Mouse (Mus musculus) skeletal muscle tissue, adult 2 months (tissue): ENCODE measurements around the gene Fat4.

ENCODE experiments used
- DNase-seq: peaks from one replicate; pipeline ENCODE4 v3.0.0-alpha.2; 2012; ENCODE audit warnings: low read depth, low spot score

The Fat4 gene

DNA sequence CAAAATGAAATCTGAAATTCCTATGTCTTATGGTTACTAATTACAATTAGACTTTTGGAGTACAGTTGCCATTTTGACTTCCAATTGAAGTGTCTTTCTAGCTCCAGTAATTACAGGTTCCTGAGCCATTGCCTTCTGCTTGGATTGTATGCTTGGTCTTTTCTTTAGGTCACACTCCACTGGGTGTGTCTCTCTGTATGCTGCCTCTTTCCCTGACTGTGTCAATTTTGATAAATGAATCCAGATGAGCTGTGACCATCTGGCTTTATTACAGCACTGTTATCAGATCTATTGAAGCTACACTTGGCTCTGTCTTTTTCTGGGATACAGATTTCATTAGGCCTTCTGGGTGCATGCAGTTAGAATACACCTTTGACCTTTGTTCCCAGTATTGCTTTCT lies 80.7 kb downstream of the Fat4 start:
- no peak for DNase-seq

DNA sequence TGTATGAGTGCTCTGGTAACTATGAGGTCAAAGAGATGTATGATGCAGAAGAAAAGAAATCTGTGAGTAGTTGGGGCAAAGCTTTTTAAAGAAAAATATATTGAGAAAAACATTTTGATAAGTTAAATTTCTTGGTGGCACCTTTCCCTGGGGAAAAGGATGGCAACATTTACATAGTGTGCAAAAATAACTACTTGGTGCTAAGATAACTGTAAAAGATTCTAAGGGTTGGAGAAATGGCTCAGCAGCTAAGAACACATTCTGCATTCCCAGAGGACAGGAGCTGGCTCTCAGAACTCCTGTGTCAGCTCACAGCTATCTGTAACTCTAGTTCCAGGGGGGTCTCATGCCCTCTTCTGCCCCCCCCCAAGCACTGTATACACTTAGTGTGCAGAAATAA lies 99.6 kb downstream of the Fat4 start:
- no peak for DNase-seq

DNA sequence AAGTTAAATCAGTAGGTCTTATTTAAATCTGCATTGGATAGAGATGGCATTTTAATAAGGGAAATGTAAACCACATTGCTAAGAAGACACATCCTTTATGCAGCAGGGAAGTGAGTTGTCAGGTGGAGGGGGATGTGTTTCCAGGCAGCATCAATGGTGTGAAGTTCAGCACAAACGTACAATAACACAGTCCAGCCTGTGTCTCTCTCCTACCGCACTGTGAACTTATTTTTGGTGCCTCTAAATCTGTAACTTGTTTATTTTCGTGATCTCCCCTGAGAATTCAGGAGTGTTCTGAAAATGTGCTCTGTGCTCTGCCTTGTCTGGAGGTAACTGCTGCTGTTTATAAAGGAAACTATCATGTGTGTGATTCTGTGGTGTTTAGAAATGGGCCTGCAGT lies 102.4 kb downstream of the Fat4 start:
- no peak for DNase-seq

DNA sequence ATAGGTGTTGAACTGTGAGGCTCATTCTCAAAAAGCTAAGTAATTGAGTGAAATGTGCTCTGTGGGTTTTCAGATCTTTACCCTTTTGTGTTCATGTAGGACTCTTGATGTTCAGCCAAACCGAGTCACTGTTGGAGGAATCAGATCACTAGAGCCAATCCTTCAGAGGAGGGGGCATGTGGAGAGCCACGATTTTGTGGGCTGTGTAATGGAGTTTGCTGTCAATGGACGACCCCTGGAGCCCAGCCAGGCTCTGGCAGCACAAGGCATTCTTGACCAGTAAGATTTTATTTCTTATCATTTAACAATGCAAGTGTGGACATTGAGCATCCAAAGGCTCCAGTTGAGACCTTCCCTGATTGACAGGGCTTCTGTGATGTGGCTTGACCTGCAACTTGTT lies 113.3 kb downstream of the Fat4 start:
- no peak for DNase-seq

DNA sequence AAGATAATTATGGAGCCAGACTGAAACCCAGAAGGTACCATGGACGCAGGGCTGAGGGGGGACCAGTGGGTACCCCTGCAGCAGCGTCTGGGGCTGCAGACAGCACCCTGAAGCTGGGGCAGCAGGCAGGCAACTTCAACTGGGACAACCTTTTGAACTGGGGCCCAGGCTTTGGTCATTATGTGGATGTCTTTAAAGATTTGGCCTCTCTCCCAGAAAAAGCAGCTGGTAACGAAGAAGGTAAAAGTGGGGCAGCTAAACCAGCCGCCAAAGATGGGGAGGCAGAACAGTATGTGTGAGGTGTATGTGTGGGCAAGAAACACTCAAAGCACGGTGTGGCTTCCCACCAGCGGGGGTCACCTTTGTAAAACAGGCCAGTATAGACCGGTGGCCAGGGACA lies 123.8 kb downstream of the Fat4 start:
- no peak for DNase-seq

DNA sequence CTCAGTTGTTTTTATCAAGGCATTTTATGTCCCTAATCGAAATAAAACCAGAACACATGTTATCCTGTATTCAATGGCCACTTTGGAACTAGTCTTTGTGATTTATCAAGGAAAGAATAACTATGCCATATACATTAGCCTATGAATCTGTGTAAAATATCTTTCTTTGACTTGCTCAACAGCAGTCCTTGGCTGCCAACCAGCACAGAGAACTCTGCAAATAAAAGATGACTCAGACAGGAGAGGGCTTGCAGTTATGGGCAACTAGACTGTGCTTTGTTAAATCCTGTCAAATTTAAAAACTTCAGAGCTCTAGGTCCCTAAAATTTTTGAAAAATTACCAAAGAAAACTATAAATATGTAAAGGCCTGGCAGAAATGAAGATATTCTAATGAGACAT lies 130.9 kb downstream of the Fat4 start:
- DNase-seq = no peak

DNA sequence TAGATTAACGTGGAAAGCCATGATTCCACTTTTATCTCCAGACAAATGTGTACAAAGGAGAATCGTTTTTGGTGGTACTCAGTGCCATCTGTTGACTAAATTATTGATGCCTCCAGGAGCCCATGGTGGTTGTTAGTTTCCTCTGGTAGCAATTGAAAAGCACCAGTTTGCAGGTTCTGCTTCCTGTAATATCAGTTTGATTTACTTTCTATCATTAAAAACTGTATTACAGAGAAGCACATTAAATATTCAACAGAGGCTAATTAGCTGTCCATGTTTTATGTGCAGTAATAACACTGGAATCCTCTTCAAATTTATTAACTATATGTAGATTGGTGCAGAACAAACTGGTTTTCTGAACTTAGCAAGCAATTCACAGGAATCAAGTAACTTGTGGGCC lies 149.4 kb downstream of the Fat4 start:
- no peak for DNase-seq

DNA sequence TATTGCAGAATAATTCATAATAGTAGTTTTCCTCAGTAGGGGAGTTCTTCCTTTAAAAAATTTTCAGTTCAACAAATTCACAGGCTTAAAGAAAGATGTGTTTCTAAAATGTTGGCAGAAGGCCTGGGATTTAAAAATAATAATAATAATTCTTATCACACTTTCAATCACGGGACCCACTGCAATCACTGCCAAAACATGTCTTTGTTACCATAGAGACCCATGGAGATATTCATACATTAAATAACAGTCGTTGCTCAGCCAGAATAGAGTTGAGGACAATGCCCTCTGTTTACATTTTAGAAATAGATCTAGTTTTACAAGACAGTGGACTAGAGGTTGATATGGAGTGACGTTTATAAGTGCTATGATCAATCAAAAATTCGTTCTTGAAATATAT lies 159.7 kb downstream of the Fat4 start:
- DNase-seq = no peak

DNA sequence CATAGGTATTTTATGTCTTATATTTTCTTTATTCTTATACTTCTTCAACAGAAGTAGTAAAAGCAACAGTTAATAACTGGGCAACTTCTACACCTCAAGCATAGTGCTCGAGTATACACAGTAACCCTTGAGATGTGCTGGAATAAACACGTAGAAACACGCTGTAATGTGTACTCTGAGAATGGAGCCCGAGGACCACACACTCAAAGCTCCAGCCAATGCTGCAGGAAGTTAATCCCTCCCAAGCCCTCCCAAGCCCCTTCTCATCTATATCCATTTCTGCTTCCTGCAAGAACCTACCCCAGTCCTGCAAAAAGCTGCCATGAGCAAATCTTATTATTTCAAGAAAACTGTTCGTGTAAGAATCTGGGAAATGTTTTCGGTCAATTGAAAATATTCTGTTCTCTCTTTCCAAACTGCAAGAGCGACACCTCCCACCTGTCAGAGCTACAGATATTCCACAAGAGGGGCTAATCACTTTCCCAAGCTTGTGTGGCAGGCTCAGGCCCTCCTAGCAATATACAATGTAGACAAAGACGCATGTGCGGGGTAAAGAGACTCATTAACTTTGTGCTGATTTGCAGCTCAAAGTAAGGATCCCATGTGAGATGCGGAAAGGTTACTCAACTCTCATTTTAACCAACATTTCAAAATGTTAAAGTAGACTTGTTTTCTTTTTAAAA lies 161.0 kb downstream of the Fat4 start:
- no peak for DNase-seq

DNA sequence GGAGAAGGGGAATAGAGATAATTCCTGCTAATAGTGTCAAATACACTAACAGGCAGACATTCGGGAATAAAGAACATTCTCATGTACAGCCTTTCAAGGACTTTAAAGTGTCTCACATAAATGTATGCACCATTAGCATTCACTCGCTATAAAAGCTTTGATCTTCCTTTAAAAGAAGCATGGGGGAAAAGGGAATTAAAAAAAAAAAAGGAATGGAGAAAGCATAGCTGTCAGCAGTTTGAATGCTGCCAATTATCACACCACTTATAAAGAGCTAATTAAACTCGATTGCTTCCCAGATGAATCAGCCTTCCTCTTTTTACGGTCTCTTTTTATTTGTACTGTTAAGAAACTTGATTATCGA lies 161.5 kb downstream of the Fat4 start:
- no peak for DNase-seq

DNA sequence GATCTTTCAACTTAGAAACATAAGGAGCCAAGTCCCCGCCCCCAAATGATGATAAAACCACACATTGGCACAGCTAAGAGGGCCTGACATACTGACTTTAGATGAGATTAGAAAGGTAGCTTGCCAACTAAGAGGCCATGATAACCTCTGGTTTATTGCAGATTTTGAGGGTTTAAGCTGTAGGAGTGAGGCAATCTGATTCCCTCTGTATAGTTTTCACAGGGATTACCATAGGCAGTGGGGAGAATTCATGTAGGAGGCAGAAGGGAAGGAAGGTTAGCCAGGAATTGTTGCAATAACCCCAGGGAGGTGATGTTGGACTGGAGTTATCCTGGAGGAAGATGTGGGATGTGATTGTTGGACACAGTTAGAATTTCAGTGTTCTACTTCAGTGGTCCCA lies 163.4 kb downstream of the Fat4 start:
- DNase-seq = no peak

DNA sequence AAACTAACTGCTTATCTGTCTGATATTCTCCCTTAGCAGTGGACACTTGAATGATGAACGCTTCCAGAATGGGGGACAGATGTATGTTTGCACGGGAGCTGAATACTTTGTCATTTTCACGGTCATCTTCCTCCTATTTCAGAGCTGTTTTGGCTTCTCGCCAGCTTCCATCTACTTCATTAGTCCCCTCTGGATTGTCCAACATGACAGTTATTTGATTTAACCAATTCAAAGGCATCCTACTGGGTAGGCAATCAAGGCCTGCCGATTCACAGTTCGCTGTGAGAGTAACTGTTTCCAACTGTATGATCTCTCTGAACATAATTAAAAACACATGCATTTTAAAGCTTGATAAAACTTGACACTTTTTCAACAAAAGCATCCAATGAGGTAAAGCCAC lies 166.3 kb downstream of the Fat4 start:
- no peak for DNase-seq
